Mouse (Mus musculus) heart, postnatal 10 days (tissue): ENCODE results near the gene Nr1h3. TPM values are rescaled to one million over a fixed set of nuclear protein-coding genes. Genes with fewer than 3 reads are reported as not detected.

Experiments
- DNase-seq, 2 experiments: peaks; one replicate each; pipeline ENCODE4 v3.0.0; 2021
- intact Hi-C: fragments of 180-260 bp; cut with DNase I; formaldehyde crosslinking; loops from one replicate; pipeline ENCODE4 v1.15.1; 2025
- total RNA-seq, 2 experiments: library from RNA; stranded (reverse); gene quantifications; 2 replicates each; pipeline ENCODE4 v1.2.3; 2021

The Nr1h3 gene
- total RNA-seq, 2 experiments from 2014 or later = 3.9 to 7.6 TPM

DNA sequence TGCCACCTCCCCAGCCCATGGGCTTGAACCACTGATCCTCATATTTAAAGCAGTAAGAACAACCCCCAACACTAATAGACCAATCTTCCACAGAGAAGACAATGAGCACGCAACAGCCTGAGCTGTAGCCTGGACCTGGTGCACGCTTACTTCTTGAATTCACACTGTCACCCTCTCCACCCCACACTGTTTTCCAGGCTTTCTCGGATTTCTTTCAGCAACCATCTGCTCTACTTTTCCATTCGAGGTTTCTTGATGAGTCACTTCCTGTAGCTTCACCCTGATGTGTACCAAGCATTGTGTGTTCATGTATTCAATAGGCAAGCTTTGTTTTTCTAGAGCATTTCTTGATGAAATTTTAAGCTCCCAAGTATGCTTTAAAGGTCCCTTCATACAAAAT, 15.2 kb downstream of the Nr1h3 start:
- no peak for DNase-seq
- intact Hi-C loops = no loop called here

DNA sequence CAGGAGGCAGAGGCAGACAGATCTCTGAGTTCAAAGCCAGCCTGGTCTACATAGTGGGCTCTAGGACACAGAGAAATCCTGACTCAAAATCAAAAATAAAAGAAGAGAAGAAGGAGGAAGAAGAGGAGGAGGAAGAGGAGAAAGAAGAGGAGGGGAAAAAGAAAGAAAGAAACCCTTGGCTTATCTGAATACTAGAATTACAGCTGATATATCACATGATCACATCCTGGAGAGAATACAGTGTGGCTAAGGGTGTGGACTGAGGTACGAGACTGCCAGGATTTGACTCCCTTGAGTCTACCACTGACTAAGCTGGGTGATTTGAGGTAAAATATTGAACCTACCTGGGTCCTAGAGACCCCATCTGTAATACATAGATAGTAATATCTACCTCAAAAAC, 16.4 kb downstream of the Nr1h3 start:
- no peak for DNase-seq
- intact Hi-C loops = no loop called here

DNA sequence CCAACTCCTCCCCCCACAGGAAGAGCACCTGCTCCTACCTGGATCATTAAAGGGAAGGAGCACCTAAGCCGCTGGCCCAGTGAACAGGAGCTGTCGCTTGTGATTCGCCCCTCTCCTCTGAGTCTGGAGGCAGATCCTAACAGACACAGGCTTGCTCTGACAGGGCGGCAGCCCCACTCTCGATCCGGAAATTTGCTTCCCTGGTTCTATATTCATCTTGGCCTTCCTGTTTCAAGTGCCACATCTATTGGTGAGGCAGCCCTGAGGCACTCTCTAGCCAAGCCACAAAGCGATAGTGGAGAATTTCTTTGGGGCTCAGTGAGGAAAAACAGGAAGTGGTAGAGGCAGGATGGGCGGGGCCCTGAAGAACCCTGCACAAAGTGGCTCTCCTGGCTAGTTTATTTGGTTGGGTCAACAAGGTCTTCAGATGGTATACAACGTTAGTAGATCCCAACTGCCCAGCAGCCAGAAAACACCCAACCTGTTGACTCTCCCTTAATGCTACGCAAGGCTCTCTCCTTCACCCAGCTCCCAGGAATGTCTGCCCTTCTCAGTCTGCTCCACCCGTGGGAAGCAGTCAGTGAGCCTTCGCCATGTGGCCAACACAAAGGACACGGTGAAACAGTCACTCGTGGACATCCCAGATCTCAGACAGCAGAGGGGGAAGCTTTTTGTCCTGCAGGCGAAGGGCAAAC, 18.8 kb downstream of the Nr1h3 start, which contains the start of gene Madd:
Gene Madd, minus strand, starts transcription at position 127 of the 695 bp plus-strand sequence.
- intact Hi-C loops = no loop called here
- peak; percentile 42 to 44 for DNase-seq

DNA sequence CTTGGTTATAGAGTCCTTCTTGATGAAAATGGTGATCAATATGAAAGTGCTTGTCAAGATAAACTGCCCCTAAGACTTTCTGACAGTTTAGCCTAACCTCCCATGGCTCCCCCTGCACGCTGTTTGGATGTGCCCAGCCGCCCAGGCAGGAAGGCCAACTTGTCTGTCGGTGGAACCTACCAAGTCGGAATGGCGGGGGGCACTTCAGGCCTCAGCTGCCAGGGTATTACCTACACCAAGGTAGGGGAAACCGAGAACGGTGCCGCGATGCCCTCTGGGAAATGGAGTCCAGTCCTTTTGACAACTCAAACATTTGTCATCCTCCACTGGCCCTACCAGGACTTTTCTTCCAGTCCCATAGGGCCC, 19.5 kb downstream of the Nr1h3 start:
- peak; percentile 93 for DNase-seq
- intact Hi-C loops = no loop called here

DNA sequence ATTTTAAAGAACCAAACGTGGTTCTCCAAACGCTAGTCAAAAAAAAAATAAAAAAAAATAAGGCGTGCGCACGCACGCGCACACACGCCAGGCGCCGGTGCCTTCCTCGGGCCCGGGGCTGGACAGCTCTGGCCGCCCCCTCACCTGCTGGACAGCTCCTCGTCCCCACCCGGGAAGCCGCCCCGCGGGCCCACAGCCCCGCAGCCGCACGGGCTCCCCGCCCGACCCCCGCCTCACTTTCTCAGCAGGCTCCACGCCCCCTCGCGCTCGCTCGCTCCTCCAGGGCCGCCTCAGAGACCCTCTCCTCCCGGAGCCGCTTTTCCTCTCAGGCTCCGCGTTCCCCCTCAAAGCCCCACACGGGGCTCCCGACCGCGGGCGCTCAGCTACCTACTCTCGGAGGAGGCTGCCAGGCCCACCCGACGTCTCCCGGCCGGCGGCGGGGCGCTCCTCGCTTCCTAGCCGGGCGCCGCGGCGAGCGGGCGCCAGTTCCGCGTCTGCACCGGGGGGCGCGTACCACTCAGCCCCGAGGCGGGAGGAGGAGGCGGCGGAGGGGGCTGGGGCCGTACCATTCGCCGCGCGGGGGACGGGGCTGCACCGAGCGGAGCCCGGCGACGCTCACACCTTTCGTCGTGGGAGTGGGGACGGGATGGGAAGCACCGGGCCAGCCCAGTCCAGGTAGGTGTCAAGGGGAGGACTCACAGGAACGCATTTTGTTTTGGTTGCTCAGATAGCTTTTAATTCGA, 20.1 kb downstream of the Nr1h3 start:
- DNase-seq = peak; percentile 51 to 67
- intact Hi-C loops = no loop called here

DNA sequence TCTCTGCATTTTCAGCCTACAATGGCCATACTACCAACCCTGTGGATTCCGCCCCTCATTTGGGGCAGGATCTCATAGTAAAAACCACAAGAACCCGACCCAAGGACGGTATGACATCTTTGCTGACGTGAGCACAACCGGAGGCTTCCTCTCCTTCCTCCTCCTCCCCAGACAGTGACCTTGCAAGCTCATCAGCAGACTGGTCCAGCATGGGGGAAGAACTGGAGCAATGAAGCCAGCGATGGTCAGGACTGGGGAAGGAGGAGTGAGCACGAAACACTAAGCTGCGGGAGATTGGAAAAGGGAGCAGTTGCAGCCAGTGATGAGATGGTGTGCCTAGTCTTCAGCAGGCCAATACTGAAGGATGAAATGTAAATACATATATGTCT, 20.6 kb downstream of the Nr1h3 start:
- DNase-seq = no peak
- intact Hi-C loops = no loop called here

DNA sequence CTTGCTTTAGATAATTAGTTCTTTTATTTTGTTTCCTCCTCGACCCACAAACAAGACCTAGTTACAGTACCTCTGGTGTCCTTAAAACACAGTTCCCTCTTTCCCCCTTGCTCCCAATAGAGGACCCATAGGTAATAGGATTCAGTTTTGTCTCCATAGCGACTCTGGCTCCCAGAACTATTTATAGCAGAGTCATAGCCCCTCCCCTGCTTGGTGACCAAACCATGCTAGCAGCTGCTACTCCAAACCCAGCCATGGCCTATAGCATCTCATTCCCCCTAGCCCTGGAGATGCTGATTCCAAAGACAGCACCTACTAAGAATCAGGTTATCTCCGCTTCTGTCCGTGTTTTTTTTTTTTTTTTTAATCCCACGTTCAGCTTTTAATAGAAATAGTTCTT, 21.9 kb downstream of the Nr1h3 start:
- no peak for DNase-seq
- intact Hi-C loops = no loop called here

DNA sequence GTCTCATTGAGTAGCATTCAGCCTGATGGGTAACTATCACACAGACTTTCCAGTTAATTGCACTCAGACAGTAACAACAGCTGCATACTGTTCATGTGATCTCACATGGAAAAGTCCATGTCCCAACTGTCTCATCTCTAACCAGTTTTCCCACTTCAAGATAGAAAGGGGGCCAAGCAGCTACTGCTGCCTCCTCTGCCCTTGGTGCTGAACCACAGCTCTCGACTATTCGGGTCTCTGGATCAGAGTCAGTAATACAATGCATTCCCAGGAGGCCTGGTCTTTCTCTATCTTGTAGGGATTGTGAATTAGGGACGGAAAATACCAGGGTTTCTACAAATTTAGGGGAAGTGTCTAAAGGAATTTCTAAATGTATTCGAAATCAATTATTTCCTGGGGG, 22.8 kb downstream of the Nr1h3 start:
- DNase-seq = no peak
- intact Hi-C loops = no loop called here

DNA sequence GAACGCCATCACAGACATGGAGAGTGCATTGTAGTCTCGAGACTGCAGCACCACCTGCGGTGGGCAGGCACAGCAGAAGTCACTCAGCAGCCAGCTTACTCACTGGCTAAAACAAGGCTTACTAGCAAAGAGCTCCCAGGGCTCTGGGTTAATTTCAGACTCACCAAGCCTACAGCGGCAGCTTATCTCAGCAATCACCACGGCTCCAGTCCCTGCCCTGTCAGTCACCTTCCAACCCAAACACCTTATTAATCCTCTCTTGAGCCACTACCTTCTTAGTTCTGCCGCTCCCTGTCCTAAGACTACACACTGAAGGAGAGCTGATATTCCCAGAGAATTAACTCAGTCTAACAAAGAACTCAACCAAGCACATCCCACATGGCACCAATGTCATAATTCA, 26.4 kb downstream of the Nr1h3 start:
- no peak for DNase-seq
- intact Hi-C loops = no loop called here

DNA sequence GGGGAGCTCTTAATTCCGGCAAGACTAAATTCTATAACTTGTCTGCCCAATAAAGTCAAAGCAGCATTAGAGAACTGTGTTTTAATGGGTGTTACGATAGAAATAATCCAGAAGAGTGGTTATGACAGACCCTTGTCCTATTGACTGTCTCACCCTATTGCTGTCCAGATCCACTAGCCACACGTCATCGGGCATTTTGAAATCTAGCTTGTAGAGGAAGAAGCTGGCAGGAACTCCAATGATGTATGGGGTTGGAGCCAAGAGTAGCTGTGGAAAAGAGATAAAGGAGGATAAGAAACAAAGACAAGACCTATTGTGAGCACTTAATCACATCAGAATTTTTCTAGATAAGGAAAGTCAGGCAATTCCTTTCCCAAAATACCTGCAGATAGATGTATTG, 27.1 kb downstream of the Nr1h3 start:
- no peak for DNase-seq
- intact Hi-C loops = no loop called here

DNA sequence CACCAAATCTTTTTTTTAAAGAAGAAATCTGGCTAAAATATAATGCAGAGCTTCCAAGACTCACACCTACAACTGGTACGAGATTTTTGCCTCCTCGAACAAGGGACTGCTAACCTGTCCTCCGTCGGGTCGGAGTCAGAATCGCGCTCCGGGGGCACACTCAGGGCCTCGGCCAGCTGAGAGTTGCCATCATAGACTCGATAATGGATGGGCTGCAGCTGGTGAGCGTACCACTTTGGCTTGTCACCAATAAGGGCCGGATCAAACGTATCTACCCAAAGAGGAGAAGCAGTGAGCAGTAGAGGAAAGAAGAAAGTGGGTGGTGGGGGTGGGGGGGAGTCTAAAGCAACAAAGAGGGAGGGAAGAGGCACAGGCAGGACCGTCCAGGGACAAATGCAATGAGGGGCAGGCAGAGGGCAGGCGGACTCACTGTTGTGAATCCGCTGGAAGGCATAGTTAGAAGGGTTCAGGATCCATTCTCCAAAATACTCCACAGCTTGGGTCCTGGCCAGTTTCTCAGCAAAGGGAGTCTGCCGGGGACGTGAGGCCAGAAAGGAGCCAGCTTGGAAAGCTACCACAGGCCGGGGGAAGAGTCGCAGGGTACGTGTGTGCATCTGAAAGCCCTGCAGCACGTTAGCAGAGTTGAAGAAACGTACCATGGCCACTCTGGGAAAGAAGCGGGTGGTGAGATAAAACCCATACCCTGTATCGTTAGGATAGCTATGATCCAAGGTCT, 32.9 kb downstream of the Nr1h3 start:
- intact Hi-C loops = no loop called here
- DNase-seq = no peak

DNA sequence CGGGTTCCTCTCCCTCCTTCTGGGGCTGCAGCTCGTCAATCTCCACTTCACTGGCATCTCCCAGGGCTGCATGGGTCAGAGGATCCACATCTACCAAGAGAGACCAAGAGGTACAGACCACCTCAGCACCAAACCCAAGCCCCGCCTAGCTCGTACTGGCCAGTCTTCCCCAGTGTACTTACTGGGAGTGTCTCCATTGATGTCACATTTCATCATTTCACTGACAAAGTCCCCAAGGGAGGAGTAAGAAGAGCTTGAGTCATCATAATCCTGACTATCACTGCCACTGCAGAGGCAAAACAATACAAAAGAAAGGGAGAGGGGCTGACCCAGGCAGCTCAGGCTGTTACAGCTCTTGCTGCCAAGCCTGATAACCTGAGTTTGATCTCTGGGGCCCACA, 35.0 kb downstream of the Nr1h3 start:
- no peak for DNase-seq
- intact Hi-C loops = no loop called here

DNA sequence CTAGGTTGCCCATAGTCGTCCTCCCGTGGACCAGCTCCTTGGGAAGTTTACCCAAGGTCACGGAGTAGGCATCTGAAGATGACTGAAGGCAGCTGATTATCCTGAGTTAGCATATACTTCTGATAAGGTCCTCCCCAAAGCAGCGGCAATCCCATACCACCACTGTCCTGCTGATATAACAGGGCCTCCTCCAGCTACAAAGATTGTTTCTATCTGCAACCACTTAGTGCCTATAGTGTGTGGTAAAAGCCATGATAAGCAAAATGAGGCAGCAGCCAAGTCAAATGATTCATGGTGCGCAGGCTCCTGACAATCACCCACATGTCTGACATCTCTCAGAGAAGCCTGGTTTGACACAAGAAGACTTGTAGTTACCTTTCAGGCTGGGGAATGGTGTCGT, 37.6 kb downstream of the Nr1h3 start:
- intact Hi-C loops = no loop called here
- no peak for DNase-seq

DNA sequence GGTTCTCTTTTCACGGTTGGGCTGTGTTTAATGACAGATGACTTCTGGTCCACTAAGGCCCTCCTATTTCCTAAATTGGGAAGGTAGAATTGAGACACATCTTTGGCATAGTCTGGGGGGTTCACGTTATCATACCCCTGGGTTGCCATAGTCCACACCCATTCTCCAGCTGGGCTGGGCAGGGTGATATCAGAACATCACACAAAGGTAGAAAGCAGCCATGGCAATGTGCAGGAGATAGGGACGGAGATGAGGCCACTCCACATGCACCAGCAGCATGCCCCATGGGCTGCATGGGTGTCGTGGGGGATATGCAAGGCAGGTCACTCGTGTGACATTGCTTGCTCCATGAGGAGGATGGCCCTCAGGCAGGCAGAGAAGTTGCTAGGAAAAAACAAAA, 39.1 kb downstream of the Nr1h3 start:
- intact Hi-C loops = no loop called here
- no peak for DNase-seq

DNA sequence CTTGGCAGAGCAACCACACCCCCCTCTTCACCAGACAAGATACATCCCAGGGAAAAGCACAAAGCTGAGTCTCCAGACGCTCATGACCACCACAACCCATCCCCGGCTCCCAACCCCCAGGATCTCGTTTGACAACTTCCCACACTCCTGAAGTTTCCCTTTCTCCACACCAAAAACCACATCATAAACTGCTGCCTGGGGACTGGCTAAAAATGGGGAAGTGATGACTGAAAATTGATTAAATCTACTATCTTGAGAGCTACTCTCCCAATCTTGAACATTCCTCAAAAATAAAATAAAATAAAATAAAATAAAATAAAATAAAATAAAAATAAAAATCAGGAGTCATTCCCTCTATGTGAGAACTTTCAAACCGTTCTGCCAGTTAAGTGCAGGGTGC, 39.7 kb downstream of the Nr1h3 start:
- intact Hi-C loops = no loop called here

DNA sequence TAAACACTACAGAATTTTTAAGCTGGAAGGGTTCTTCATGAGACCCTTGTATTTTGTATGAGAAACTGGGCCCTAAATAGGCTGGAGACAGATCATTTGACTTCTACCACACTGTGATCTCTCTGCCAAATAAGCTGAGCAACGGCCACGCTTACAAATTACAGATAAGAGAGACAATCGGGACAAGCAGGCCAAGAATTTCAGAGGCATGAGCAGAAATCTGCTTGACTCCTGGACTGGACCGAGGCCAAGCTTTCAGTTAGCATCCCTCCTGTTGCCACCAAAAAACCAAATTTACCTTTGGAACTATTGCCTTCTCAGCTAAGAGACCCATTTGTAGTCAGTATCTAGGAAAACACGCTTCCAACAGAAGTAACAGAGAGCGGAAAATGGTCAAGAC, 42.0 kb downstream of the Nr1h3 start:
- intact Hi-C loops = no loop called here
- peak in 1 of 2 experiments; percentile 11 for DNase-seq

More for the DNA sequence above, 39.7 kb downstream of the Nr1h3 start:
- DNase-seq = no peak

DNA sequence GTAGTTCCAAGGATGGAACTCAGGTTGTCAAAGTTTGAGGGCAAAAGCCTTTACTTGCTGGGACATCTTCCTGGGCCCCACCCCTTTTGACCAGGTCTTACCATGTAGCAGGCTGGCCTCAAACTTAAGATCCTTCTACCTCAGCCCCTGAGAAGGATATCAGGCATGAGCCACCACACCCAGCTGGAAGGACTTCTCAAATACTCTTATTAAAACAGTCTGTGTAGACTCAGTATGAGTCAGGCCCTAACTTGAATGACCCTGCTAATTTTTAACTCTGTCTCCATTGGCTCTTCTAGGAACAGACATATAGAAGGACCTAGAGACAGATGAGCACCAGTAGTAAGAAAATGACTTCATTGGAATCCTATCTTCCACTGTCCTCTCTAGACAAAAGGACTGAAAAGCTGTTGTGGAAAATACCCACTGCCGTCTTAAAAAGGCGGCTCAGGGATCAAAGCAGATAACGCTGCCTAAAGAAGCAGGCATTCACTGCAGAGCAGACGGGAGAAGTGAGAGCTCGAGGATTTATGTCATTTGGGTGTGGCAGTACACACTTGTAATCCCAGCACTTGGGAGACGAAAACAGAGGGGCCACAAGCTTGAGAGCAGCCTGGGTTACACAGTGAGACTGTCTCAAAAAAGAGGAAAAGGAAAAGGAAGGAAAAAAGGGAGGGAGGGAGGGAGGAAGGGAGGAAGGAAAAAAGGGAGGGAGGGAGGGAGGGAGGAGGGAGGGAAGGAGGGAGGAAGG, 45.5 kb downstream of the Nr1h3 start:
- intact Hi-C loops = no loop called here
- DNase-seq = no peak

DNA sequence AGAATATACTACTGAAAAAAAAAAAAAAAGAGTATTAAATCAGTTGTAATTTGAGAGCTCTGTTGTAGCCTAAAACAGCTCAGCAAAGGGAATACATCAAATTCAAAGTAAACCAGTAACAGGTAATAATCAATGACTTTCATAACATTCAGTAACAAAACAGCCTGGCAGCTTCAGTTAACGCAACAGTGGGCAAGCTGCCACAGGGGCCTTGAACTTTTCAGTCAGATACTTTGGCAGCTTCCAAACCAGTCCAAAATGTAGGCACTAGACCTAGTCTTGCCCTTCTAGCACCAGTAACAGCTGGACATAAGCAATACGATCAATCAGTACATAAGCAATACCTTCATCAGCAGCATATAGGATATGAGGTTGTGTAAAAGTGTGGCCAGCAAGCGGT, 48.5 kb downstream of the Nr1h3 start:
- intact Hi-C loops = no loop called here
- no peak for DNase-seq

DNA sequence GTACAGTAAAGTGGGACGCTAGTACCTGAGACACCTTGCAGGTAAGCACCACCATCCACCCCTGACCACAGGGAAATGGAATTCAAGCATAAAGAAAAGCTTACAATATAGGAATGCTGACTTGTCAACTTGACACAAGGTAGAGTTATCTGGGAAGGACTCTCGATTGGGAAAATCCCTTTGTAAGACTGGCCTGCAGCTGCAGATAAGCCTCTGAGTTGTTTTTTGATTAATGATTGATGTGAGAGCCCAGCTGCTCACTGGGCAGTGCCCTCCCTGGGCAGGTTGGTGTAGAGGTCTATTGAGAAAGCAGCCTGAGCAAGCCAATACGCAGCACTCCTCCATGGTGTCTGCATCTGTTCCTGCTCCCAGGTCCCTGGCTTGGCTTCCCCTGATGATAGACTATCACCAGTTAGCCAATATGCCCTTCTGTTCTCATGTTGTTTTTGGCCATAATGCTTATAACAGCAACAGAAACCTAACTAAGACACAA, 49.7 kb downstream of the Nr1h3 start:
- DNase-seq = no peak
- intact Hi-C loops = no loop called here

DNA sequence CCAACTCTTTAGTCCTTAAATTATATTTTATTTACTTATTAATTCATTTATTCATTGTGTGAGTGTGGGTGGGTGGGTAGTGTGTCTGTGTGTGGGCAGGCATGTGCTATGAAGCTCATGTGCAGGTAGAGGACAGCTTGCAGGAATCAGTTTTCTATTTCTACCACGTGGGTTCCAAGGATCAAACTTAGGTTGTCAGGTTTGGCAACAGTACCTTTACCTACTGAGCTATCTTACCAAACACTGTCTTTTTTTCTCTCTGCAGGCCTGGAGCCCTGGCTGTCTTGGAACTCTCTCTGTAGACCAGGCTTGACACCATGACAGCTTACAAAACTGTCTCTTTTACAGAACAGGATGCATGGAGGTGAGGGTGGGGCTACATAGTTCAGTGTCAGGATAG, 51.3 kb downstream of the Nr1h3 start:
- DNase-seq = no peak
- intact Hi-C loops = no loop called here

DNA sequence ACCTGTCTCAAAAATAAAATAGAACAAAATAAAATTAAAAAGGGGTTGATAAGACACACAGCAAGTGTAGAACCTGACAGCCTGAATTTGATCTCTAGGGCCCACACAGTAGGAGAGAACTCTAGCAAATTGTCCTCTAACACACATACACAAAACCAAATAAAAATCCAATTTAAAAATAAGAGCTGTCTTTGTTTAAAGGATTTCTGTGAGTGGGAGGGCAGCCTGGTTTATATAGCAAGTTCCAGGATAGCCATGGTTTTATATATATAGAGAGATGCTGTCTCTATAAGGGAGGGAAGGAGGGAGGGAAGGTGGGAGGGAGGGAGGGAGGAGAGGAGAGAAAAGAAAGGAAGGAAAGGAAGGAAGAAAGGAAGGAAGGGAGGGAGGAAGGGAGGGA, 54.5 kb downstream of the Nr1h3 start:
- DNase-seq = no peak
- intact Hi-C loops = no loop called here
